Mouse (Mus musculus): ENCODE measurements around the gene Zfp114. TPM values are rescaled to one million over a fixed set of nuclear protein-coding genes. Genes with fewer than 3 reads are reported as not detected.

Zfp114 gene
- 0.40 and 0.61 TPM in 2 replicates for polyA plus RNA-seq (2015; fragmentation: Nextera tagmentation; extraction: Ambion mirVana)

GRCm38 (mm10) chr7:24174618-24175336 lies at the start of gene Zfp114:
Zfp114 (plus strand) TSS chr7:24175060.
- peak within 1 kb of the TSS; percentile 62 for H3K4me2 ChIP-seq
- no peak within 1 kb of the TSS for H3K27ac ChIP-seq (replicated peaks)
- no peak; the same call in 1 of the 2 replicates for ATAC-seq (ENCODE audit: insufficient read depth)
- H3K4me1 ChIP-seq (replicated peaks): 0 out of 2 replicates have a peak, but pooled peaks cover 2% of the 10 kb centered on the region
- no peaks in the 10 kb centered on the region for H3K36me3 ChIP-seq (replicated peaks)
- no peak within 1 kb of the TSS for H3K9ac ChIP-seq
- peak within 1 kb of the TSS; percentile 54 for H3K4me3 ChIP-seq (replicated peaks)
- H3K9me3 ChIP-seq (replicated peaks): no peaks in the 10 kb centered on the region
- no peaks in the 10 kb centered on the region for H3K27me3 ChIP-seq
- 12% methylated on average over 23 of the region's 23 CpGs for WGBS (ENCODE audit: insufficient replicate concordance)

GRCm38 (mm10) chr7:24133425-24133995 lies 41.4 kb upstream of the Zfp114 start:
- H3K4me3 ChIP-seq (replicated peaks): peak overlapping the region; percentile 71
- H3K9ac ChIP-seq: peak overlapping the region; percentile 70
- H3K36me3 ChIP-seq (replicated peaks): peaks cover 23% of the 10 kb centered on the region
- H3K4me1 ChIP-seq (replicated peaks): peaks cover 16% of the 10 kb centered on the region
- no peak overlapping the region for H3K27ac ChIP-seq (replicated peaks)
- peak; percentile 27; the same call in 1 of the 2 replicates for ATAC-seq (ENCODE audit: insufficient read depth)
- 16% methylated on average over 6 of the region's 6 CpGs for WGBS (ENCODE audit: insufficient replicate concordance)
- no peaks in the 10 kb centered on the region for H3K9me3 ChIP-seq (replicated peaks)
- no peaks in the 10 kb centered on the region for H3K27me3 ChIP-seq
- H3K4me2 ChIP-seq: peak overlapping the region; percentile 76

- no peak within 1 kb of the TSS for H3K27ac ChIP-seq (replicated peaks)
- no peaks in the 10 kb centered on the region for H3K9me3 ChIP-seq (replicated peaks)
- H3K36me3 ChIP-seq (replicated peaks): peaks cover 24% of the 10 kb centered on the region
- H3K4me1 ChIP-seq (replicated peaks): peaks cover 16% of the 10 kb centered on the region
- H3K4me3 ChIP-seq (replicated peaks): peak within 1 kb of the TSS; percentile 71
- H3K27me3 ChIP-seq: no peaks in the 10 kb centered on the region
- 3% methylated on average over 32 of the region's 32 CpGs for WGBS (ENCODE audit: insufficient replicate concordance)
- peak; percentile 92 for ATAC-seq (ENCODE audit: insufficient read depth)
- peak within 1 kb of the TSS; percentile 70 for H3K9ac ChIP-seq
- H3K4me2 ChIP-seq: peak within 1 kb of the TSS; percentile 76
Observed at GRCm38 (mm10) chr7:24133996-24134828, 40.6 kb upstream of the Zfp114 start, which contains the start of gene Zfp235. Zfp235 (plus strand) TSS chr7:24134169.

- 29% methylated on average over 6 of the region's 6 CpGs for WGBS (ENCODE audit: insufficient replicate concordance)
- Histone ChIP-seq H3K4me1 (replicated peaks) (no peaks in the 10 kb centered on the region), H3K9me3 (replicated peaks) (no peaks in the 10 kb centered on the region), H3K9ac (no peak overlapping the region), H3K27me3 (no peaks in the 10 kb centered on the region), H3K4me2 (no peak overlapping the region), H3K4me3 (replicated peaks) (no peak overlapping the region), H3K27ac (replicated peaks) (no peak overlapping the region), H3K36me3 (replicated peaks) (peaks cover 28% of the 10 kb centered on the region)
- ATAC-seq (ENCODE audit: insufficient read depth): no peak
Observed at GRCm38 (mm10) chr7:24142566-24142965, 32.3 kb upstream of the Zfp114 start.

DNA sequence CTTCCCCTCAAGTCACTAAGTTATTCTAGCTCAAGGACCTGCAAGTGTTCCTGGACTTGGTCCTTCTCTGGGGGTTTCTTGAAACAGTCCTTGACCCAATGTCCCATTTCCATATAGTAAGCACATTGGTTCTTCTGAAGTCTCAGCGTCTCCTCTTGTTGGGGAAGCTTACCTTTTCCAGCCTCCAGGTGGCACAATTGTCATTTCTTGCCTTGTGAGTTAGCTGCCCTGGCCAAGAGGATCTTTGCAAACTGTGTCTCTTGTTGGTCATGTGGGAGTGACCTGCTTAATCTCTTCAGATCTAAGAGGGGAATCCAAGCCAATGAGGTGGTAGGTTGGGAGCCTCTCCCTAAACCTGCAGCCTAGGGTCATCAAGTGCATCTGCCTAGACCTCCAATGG lies 21.6 kb upstream of the Zfp114 start:
- Histone ChIP-seq H3K27ac (replicated peaks) (no peak overlapping the region), H3K27me3 (no peaks in the 10 kb centered on the region), H3K4me3 (replicated peaks) (no peak overlapping the region), H3K4me1 (replicated peaks) (no peaks in the 10 kb centered on the region), H3K9ac (no peak overlapping the region), H3K4me2 (no peak overlapping the region), H3K9me3 (replicated peaks) (no peaks in the 10 kb centered on the region), H3K36me3 (replicated peaks) (no peaks in the 10 kb centered on the region)
- ATAC-seq (ENCODE audit: insufficient read depth): no peak
- WGBS (ENCODE audit: insufficient replicate concordance): 13% methylated on average over 1 of the region's 1 CpGs

DNA sequence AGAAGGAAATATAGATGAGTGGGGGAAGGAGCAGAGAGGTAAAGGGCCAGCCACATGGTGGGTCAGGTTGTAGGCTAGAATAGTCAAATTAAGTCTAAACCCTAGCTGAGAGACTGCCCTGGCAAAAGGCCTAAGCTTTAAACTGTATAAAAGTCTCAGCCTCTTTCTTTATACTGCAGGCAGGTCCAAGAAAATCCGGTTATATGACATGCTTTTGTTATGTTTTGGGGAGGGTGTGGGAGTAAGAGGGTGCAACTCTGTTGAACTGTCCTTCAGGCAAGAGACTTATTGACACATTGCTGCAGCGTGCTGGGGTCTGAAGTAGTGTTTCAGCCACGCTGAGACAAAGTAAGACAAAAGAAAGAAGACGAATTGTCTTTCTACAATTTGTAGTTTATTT lies 2.7 kb upstream of the Zfp114 start:
- H3K27ac ChIP-seq (replicated peaks): no peak overlapping the region
- no peak for ATAC-seq (ENCODE audit: insufficient read depth)
- H3K9me3 ChIP-seq (replicated peaks): no peaks in the 10 kb centered on the region
- 0 out of 2 replicates have a peak, but pooled peaks cover 2% of the 10 kb centered on the region for H3K4me1 ChIP-seq (replicated peaks)
- H3K4me3 ChIP-seq (replicated peaks): no peak overlapping the region
- WGBS (ENCODE audit: insufficient replicate concordance): 40% methylated on average over 4 of the region's 4 CpGs
- no peaks in the 10 kb centered on the region for H3K36me3 ChIP-seq (replicated peaks)
- no peak overlapping the region for H3K9ac ChIP-seq
- no peaks in the 10 kb centered on the region for H3K27me3 ChIP-seq
- no peak overlapping the region for H3K4me2 ChIP-seq

DNA sequence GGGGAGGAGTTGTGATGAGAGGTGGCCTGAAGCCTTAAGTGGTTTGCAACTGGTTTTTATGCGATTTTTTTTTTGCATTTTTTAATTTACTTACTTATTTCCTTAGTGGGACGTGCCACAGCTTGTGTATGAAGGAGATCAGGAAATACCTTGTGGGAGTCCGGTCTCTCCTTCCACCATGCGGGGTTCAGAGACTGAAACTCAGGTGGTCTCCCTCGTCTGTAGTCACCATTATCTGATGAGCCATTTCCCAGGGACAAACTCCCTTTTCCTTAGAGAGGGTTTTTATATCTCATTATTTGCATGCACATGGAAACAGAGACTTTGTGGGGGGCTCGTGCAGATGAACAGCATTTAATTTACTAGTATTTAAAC lies 464 bp downstream of the Zfp114 start:
- peak overlapping the region; percentile 62 for H3K4me2 ChIP-seq
- no peak overlapping the region for H3K27ac ChIP-seq (replicated peaks)
- no peaks in the 10 kb centered on the region for H3K36me3 ChIP-seq (replicated peaks)
- no peak overlapping the region for H3K9ac ChIP-seq
- WGBS (ENCODE audit: insufficient replicate concordance): 37% methylated on average over 6 of the region's 6 CpGs
- no peaks in the 10 kb centered on the region for H3K27me3 ChIP-seq
- no peaks in the 10 kb centered on the region for H3K9me3 ChIP-seq (replicated peaks)
- H3K4me3 ChIP-seq (replicated peaks): peak overlapping the region; percentile 54
- ATAC-seq (ENCODE audit: insufficient read depth): no peak
- H3K4me1 ChIP-seq (replicated peaks): 0 out of 2 replicates have a peak, but pooled peaks cover 2% of the 10 kb centered on the region

DNA sequence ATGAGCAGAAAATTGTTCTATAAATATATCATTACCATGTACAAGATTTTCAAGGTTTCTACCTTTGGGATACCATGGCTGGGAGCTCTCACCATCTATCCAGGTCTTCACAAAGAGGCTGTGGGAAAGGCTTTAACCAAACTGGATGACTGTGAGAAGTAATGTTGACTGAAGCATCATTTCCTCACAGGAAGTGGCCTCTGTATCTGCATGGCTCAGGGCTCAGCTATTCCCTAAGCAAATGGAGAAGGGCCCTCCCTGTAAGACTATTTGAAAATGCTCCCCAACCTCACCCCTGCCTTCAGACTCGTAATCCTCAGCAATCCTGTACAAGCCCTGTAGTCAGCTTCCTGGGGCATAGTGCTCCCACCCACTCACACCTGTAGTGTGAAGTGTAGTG lies 12.8 kb downstream of the Zfp114 start:
- no peak for ATAC-seq (ENCODE audit: insufficient read depth)
- Histone ChIP-seq H3K4me3 (replicated peaks) (no peak overlapping the region), H3K27ac (replicated peaks) (no peak overlapping the region), H3K27me3 (no peaks in the 10 kb centered on the region), H3K4me2 (no peak overlapping the region), H3K36me3 (replicated peaks) (no peaks in the 10 kb centered on the region), H3K9ac (no peak overlapping the region), H3K9me3 (replicated peaks) (no peaks in the 10 kb centered on the region), H3K4me1 (replicated peaks) (no peaks in the 10 kb centered on the region)
- 26% methylated on average over 1 of the region's 1 CpGs for WGBS (ENCODE audit: insufficient replicate concordance)

DNA sequence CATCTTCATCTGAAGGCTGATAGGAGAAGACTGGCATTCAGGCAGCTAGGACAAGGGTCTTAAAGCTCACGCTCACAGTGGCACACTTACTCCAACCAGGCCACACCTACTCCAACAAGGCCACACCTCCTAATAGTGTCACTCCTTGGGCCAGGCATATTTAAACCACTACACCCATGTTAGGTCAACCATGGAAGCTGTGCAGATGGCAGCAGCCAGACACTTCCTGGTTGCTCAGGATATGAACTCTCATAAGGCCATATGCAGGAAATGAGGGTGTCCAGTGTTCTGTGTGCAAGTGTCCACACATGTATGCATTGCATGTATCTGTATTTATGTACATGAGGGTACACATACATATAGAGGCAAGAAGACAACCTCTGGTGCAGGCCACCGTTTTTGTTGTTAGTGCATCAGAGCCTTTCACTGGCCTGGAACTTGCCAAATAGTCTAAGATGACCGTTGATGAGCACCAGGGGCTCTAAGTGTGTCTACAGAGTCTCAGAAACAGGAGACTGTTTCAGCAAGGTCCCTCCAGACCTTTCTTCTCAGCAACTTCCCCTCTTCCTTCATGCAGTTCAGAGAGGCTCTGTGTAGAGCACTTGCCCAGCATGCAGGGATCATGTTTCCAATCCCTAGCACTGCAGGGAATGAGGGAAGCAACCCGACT lies 14.2 kb downstream of the Zfp114 start:
- no peaks in the 10 kb centered on the region for H3K4me1 ChIP-seq (replicated peaks)
- H3K27me3 ChIP-seq: no peaks in the 10 kb centered on the region
- H3K4me3 ChIP-seq (replicated peaks): no peak overlapping the region
- WGBS (ENCODE audit: insufficient replicate concordance): 37% methylated on average over 4 of the region's 4 CpGs
- no peak overlapping the region for H3K4me2 ChIP-seq
- H3K9me3 ChIP-seq (replicated peaks): no peaks in the 10 kb centered on the region
- no peak overlapping the region for H3K9ac ChIP-seq
- no peak overlapping the region for H3K27ac ChIP-seq (replicated peaks)
- ATAC-seq (ENCODE audit: insufficient read depth): no peak
- H3K36me3 ChIP-seq (replicated peaks): no peaks in the 10 kb centered on the region

DNA sequence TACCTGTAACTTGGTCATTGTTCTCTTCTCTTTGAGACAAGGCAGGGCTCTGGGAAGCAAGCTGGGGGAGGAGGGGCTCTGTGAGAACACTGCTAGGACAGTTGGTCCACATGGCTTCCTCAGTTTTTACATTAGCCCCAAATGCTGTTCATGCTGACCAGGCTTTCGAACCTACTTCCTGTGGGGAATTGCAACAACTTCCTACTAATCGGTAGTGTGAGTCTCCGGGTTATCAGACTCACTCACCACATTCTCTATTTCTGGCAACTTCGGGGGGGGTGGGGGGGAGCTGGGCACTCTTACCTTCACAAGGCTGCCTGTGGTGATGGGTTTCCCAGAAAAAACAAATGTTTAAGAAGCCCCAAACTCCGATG lies 14.7 kb downstream of the Zfp114 start:
- Histone ChIP-seq H3K9me3 (replicated peaks) (no peaks in the 10 kb centered on the region), H3K4me3 (replicated peaks) (no peak overlapping the region), H3K9ac (no peak overlapping the region), H3K27me3 (no peaks in the 10 kb centered on the region), H3K36me3 (replicated peaks) (0 out of 2 replicates have a peak, but pooled peaks cover 2% of the 10 kb centered on the region), H3K27ac (replicated peaks) (no peak overlapping the region), H3K4me2 (no peak overlapping the region), H3K4me1 (replicated peaks) (no peaks in the 10 kb centered on the region)
- 3% methylated on average over 5 of the region's 5 CpGs for WGBS (ENCODE audit: insufficient replicate concordance)
- no peak for ATAC-seq (ENCODE audit: insufficient read depth)

Measured in liver, embryonic 15.5 days (tissue).